Mouse (Mus musculus) heart, postnatal 0 days (tissue): ENCODE measurements around the gene Pik3cd.

Experiments
- CTCF ChIP-seq: IDR thresholded peaks from 2 replicates; pipeline ENCODE4 v1.5.1; 2016; ENCODE audit warnings: antibody characterized with exemption, control low read depth, low read depth
- EP300 ChIP-seq: IDR thresholded peaks from 2 replicates; pipeline ENCODE4 v1.6.1; 2016; ENCODE audit warnings: antibody characterized with exemption, low read depth

GRCm38 (mm10) chr4:149660598-149660997, 41.8 kb downstream of the Pik3cd start:
- TF ChIP-seq CTCF = no peak
- no peak for TF ChIP-seq EP300
